Mouse (Mus musculus) heart, embryonic 11.5 days (tissue): Measurements from ENCODE around the gene Gfm1. TPM values are rescaled to one million over a fixed set of nuclear protein-coding genes. Genes with fewer than 3 reads are reported as not detected.

Source experiments
- ATAC-seq: fragments of 200-750 bp; cut with Nextera tagmentation; replicated peaks from 2 replicates; pipeline ENCODE4 v1.8.0; 2017; ENCODE audit warnings: moderate library complexity; ENCODE audit not compliant: insufficient number of reproducible peaks, low FRiP score, low TSS enrichment
- H3K27ac ChIP-seq: fragments of 300-500 bp; sonication (generic); 2 replicates; pipeline ENCODE4 v1.5.1; 2014; ENCODE audit warnings: mild to moderate bottlenecking, low read depth, low read length
- H3K27me3 ChIP-seq: fragments of 300-500 bp; sonication (generic); 2 replicates; pipeline ENCODE4 v1.6.1; 2014; ENCODE audit warnings: mild to moderate bottlenecking, low read length, mixed read lengths; ENCODE audit not compliant: control insufficient read depth, insufficient read depth
- H3K36me3 ChIP-seq: fragments of 300-500 bp; sonication (generic); 2 replicates; pipeline ENCODE4 v1.6.1; 2014; ENCODE audit warnings: mild to moderate bottlenecking, low read length, moderate library complexity, mixed read lengths; ENCODE audit not compliant: control insufficient read depth, insufficient read depth
- H3K4me1 ChIP-seq: fragments of 300-500 bp; sonication (generic); 2 replicates; pipeline ENCODE4 v1.6.1; 2014; ENCODE audit warnings: low read length; ENCODE audit not compliant: control insufficient read depth, insufficient read depth
- H3K4me2 ChIP-seq: fragments of 300-500 bp; sonication (generic); 2 replicates; pipeline ENCODE4 v1.6.1; 2014; ENCODE audit warnings: mild to moderate bottlenecking, moderate library complexity
- H3K4me3 ChIP-seq: fragments of 300-500 bp; sonication (generic); 2 replicates; pipeline ENCODE4 v1.5.1; 2014; ENCODE audit warnings: low read depth, low read length
- H3K9ac ChIP-seq: fragments of 300-500 bp; sonication (generic); 2 replicates; pipeline ENCODE4 v1.6.1; 2014; ENCODE audit warnings: mild to moderate bottlenecking, low read depth, low read length, moderate library complexity
- H3K9me3 ChIP-seq: fragments of 300-500 bp; sonication (generic); replicated peaks from 2 replicates; pipeline ENCODE4 v1.6.1; 2016; ENCODE audit warnings: low read length; ENCODE audit not compliant: control insufficient read depth
- WGBS: fragments of 180-500 bp; shearing (Covaris S2); extraction: QIAGEN DNeasy Blood & Tissue Kit; methylation state at CpG from one replicate; pipeline ENCODE4 v1.1.7; 2014; ENCODE audit not compliant: insufficient replicate concordance; 5-methylcytosine and 5-hydroxymethylcytosine counted together
- polyA plus RNA-seq: library from polyadenylated mRNA; unstranded; fragments of >200 nt; fragmentation: Nextera tagmentation; extraction: Ambion mirVana; gene quantifications from 2 replicates; pipeline ENCODE4 v1.2.1, GENCODE M21; 2014

Gfm1 gene
- polyA plus RNA-seq, 1 experiment from 2014 or later = 99.5 TPM

GRCm38 (mm10) chr3:67522709-67523108, 92.8 kb downstream of the Gfm1 start:
- no peak overlapping the region for H3K9ac ChIP-seq
- 82% methylated on average over 8 of the region's 8 CpGs for WGBS
- H3K9me3 ChIP-seq = no peaks in the 10 kb centered on the region
- H3K27me3 ChIP-seq = no peaks in the 10 kb centered on the region
- 0 out of 2 replicates have a peak, but pooled peaks cover 3% of the 10 kb centered on the region for H3K4me1 ChIP-seq
- no peak overlapping the region for H3K4me3 ChIP-seq
- no peak overlapping the region for H3K4me2 ChIP-seq
- H3K27ac ChIP-seq = no peak overlapping the region
- no peak for ATAC-seq
- no peaks in the 10 kb centered on the region for H3K36me3 ChIP-seq

GRCm38 (mm10) chr3:67524768-67525167, 94.9 kb downstream of the Gfm1 start:
- no peak for ATAC-seq
- no peak overlapping the region for H3K27ac ChIP-seq
- WGBS = 70% methylated on average over 6 of the region's 6 CpGs
- no peak overlapping the region for H3K4me3 ChIP-seq
- no peaks in the 10 kb centered on the region for H3K27me3 ChIP-seq
- no peaks in the 10 kb centered on the region for H3K36me3 ChIP-seq
- H3K9ac ChIP-seq = no peak overlapping the region
- H3K4me1 ChIP-seq = 0 out of 2 replicates have a peak, but pooled peaks cover 3% of the 10 kb centered on the region
- no peaks in the 10 kb centered on the region for H3K9me3 ChIP-seq
- H3K4me2 ChIP-seq = no peak overlapping the region

Other genes starting within 250 kb of the Gfm1 start
- gene Mlf1, start 56.0 kb upstream of the Gfm1 start, polyA plus RNA-seq = 57.9 and 60.7 TPM in 2 replicates
- gene Gm17402, start 54.9 kb upstream of the Gfm1 start, polyA plus RNA-seq = not detected in 2 replicates
- 55.8 and 63.4 TPM in 2 replicates for gene Lxn, start 33.8 kb downstream of the Gfm1 start, polyA plus RNA-seq
- gene Rarres1, start 85.4 kb downstream of the Gfm1 start, polyA plus RNA-seq = 0.89 and 1.7 TPM in 2 replicates
- 43.1 and 55.5 TPM in 2 replicates for gene Mfsd1, start 152.6 kb downstream of the Gfm1 start, polyA plus RNA-seq